Mouse (Mus musculus) MEL (cell line): ENCODE data around the gene Ager.

ENCODE experiments used
- CTCF ChIP-seq, 3 experiments: IDR thresholded peaks in 2 of 3; conservative IDR thresholded peaks in 1 of 3; 2 replicates each; pipeline ENCODE4 v1.5.1; 2011 to 2012; ENCODE audit warnings: low read length in 3 of 3, low read depth in 2 of 3, mild to moderate bottlenecking in 2 of 3, improper control_type of control experiment in 1 of 3, inconsistent platforms in 1 of 3, mixed read lengths in 1 of 3, moderate library complexity in 1 of 3; ENCODE audit not compliant: control insufficient read depth in 1 of 3, insufficient read depth in 1 of 3, poor library complexity in 1 of 3, severe bottlenecking in 1 of 3
- GATA1 ChIP-seq: IDR thresholded peaks from 2 replicates; pipeline ENCODE4 v1.6.1; 2011; ENCODE audit warnings: low read depth, low read length, improper control_type of control experiment
- JUND ChIP-seq: IDR thresholded peaks from 2 replicates; pipeline ENCODE4 v1.6.1; 2011; ENCODE audit warnings: low read depth, mild to moderate bottlenecking, improper control_type of control experiment, low read length
- MXI1 ChIP-seq: IDR thresholded peaks from 2 replicates; pipeline ENCODE4 v1.6.1; 2011; ENCODE audit warnings: mild to moderate bottlenecking, low read depth, low read length, improper control_type of control experiment
- MYC ChIP-seq: IDR thresholded peaks from 2 replicates; pipeline ENCODE4 v1.6.1; 2011; ENCODE audit warnings: low read depth, mild to moderate bottlenecking, low read length, improper control_type of control experiment, moderate library complexity
- SMC3 ChIP-seq: IDR thresholded peaks from 2 replicates; pipeline ENCODE4 v1.6.1; 2011; ENCODE audit warnings: low read depth, low read length, improper control_type of control experiment

GRCm38 (mm10) chr17:34560438-34560837 is 37.2 kb upstream of the Ager start:
- TF ChIP-seq CTCF (IDR thresholded peaks at IDR 0.05 in 2 of 3, conservative IDR thresholded peaks at IDR 0.05 in 1 of 3; ENCODE audit: control insufficient read depth in 1 of 3, insufficient read depth in 1 of 3, low read depth in 2 of 3, low read length in 3 of 3, poor library complexity in 1 of 3, severe bottlenecking in 1 of 3) = peak; percentile 3 to 12 (median 11); a peak in 1 of 6 replicates
- TF ChIP-seq JUND = no peak
- TF ChIP-seq SMC3 = no peak
- TF ChIP-seq MYC = no peak
- no peak for TF ChIP-seq GATA1
- TF ChIP-seq MXI1 = no peak; the same call in 1 of the 2 replicates
